Mouse (Mus musculus) small intestine, adult 2 months (tissue): ENCODE measurements at regions not wholly inside any gene's neighbourhood (a gene's known extent, or its start where the extent isn't known, plus 50 kb on each side); places are given as distances from the start of the nearest gene placed in this dataset.
"Not testable (repeated sequence)": the region's sequence is repeated elsewhere in the genome, so short reads cannot be mapped to it uniquely, and the experiment has no call there.

Source experiments
- CTCF ChIP-seq: fragments of 200-500 bp; IDR thresholded peaks from 2 replicates; pipeline ENCODE4 v1.5.1; 2012; ENCODE audit warnings: low read depth, mild to moderate bottlenecking, control low read depth, inconsistent platforms, low read length, moderate library complexity, mixed read lengths; ENCODE audit not compliant: insufficient replicate concordance, insufficient read length; ENCODE audit errors: extremely low read depth
- POLR2A ChIP-seq: fragments of 200-500 bp; IDR thresholded peaks from 2 replicates; pipeline ENCODE4 v1.6.1; 2012; ENCODE audit warnings: low read depth, mild to moderate bottlenecking, control low read depth, inconsistent platforms, low read length, moderate library complexity

DNA sequence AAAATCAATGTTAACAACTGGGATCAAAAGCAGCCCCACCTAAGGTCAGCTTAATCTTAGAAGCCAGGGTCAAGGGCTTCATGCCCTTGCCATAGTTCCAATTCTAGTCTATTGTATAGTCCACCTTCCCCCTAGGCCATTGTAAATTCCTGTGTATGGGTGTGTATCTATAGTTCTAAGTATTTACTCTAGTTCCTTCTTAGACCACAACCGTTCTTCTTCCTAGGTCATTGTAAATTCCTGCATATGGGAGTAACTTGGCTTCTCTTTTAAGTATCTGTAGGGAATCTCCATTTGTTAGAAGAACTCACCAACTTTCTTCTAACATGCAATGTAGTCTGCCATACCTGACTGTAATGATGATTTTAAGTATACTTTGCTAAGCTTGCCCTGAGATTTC is 461.1 kb downstream of the Car8 start:
- not testable (repeated sequence) for TF ChIP-seq CTCF, POLR2A
